Mouse (Mus musculus) forebrain, embryonic 13.5 days (tissue): ENCODE data around the gene Twf1. TPM values are rescaled to one million over a fixed set of nuclear protein-coding genes. Genes with fewer than 3 reads are reported as not detected.

Experiments
- ATAC-seq: fragments of 200-750 bp; cut with Nextera tagmentation; 2 replicates; pipeline ENCODE4 v1.8.0; 2017
- H3K27ac ChIP-seq: fragments of 300-500 bp; sonication (generic); 2 replicates; pipeline ENCODE4 v1.5.1; 2015; ENCODE audit warnings: inconsistent platforms, mild to moderate bottlenecking, moderate library complexity
- H3K27me3 ChIP-seq: fragments of 300-500 bp; sonication (generic); 2 replicates; pipeline ENCODE4 v1.6.1; 2015; ENCODE audit warnings: mild to moderate bottlenecking, inconsistent platforms
- H3K36me3 ChIP-seq: fragments of 300-500 bp; sonication (generic); 2 replicates; pipeline ENCODE4 v1.6.1; 2015; ENCODE audit warnings: mild to moderate bottlenecking, inconsistent platforms; ENCODE audit not compliant: poor library complexity, severe bottlenecking
- H3K4me1 ChIP-seq: fragments of 300-500 bp; sonication (generic); 2 replicates; pipeline ENCODE4 v1.6.1; 2015; ENCODE audit warnings: inconsistent platforms
- H3K4me2 ChIP-seq: fragments of 300-500 bp; sonication (generic); 2 replicates; pipeline ENCODE4 v1.6.1; 2015; ENCODE audit warnings: inconsistent platforms, mild to moderate bottlenecking, moderate library complexity
- H3K4me3 ChIP-seq: fragments of 300-500 bp; sonication (generic); 2 replicates; pipeline ENCODE4 v1.5.1; 2015; ENCODE audit warnings: mild to moderate bottlenecking, inconsistent platforms
- H3K9ac ChIP-seq: fragments of 300-500 bp; sonication (generic); 2 replicates; pipeline ENCODE4 v1.6.1; 2015; ENCODE audit warnings: mild to moderate bottlenecking, inconsistent platforms
- H3K9me3 ChIP-seq: fragments of 300-500 bp; sonication (generic); replicated peaks from 2 replicates; pipeline ENCODE4 v1.6.1; 2016; ENCODE audit warnings: inconsistent platforms
- WGBS: fragments of 180-500 bp; shearing (Covaris S2); methylation state at CpG from one replicate; pipeline ENCODE4 v1.1.7; 2015; 5-methylcytosine and 5-hydroxymethylcytosine counted together
- polyA plus RNA-seq: library from polyadenylated mRNA; unstranded; fragments of >200 nt; fragmentation: Nextera tagmentation; extraction: Ambion mirVana; gene quantifications from 2 replicates; pipeline ENCODE4 v1.2.1, GENCODE M21; 2015

The Twf1 gene
- polyA plus RNA-seq, 1 experiment from 2014 or later, result 112 TPM

GRCm38 (mm10) chr15:94535521-94535920 is 54.2 kb downstream of the Twf1 start:
- WGBS, result 92% methylated on average over 7 of the region's 7 CpGs
- H3K9ac ChIP-seq, result no peak overlapping the region
- no peak for ATAC-seq
- H3K27me3 ChIP-seq, result no peaks in the 10 kb centered on the region
- H3K27ac ChIP-seq, result no peak overlapping the region
- H3K4me3 ChIP-seq, result no peak overlapping the region
- no peaks in the 10 kb centered on the region for H3K4me1 ChIP-seq
- no peaks in the 10 kb centered on the region for H3K36me3 ChIP-seq
- H3K4me2 ChIP-seq, result no peak overlapping the region
- H3K9me3 ChIP-seq, result no peaks in the 10 kb centered on the region

GRCm38 (mm10) chr15:94532956-94533355 is 56.7 kb downstream of the Twf1 start:
- H3K36me3 ChIP-seq, result no peaks in the 10 kb centered on the region
- H3K9me3 ChIP-seq, result no peaks in the 10 kb centered on the region
- ATAC-seq, result no peak
- WGBS, result 75% methylated on average over 6 of the region's 6 CpGs
- no peak overlapping the region for H3K4me3 ChIP-seq
- no peak overlapping the region for H3K4me2 ChIP-seq
- H3K27ac ChIP-seq, result no peak overlapping the region
- no peaks in the 10 kb centered on the region for H3K27me3 ChIP-seq
- no peaks in the 10 kb centered on the region for H3K4me1 ChIP-seq
- no peak overlapping the region for H3K9ac ChIP-seq

GRCm38 (mm10) chr15:94532306-94532705 is 57.4 kb downstream of the Twf1 start:
- Histone ChIP-seq H3K27ac (no peak overlapping the region), H3K9ac (no peak overlapping the region), H3K4me3 (no peak overlapping the region), H3K36me3 (no peaks in the 10 kb centered on the region), H3K9me3 (no peaks in the 10 kb centered on the region), H3K27me3 (no peaks in the 10 kb centered on the region), H3K4me2 (no peak overlapping the region), H3K4me1 (no peaks in the 10 kb centered on the region)
- WGBS, result 88% methylated on average over 5 of the region's 5 CpGs
- no peak for ATAC-seq

- no peaks in the 10 kb centered on the region for H3K36me3 ChIP-seq
- no peak overlapping the region for H3K27ac ChIP-seq
- no peak overlapping the region for H3K9ac ChIP-seq
- H3K9me3 ChIP-seq, result no peaks in the 10 kb centered on the region
- H3K27me3 ChIP-seq, result no peaks in the 10 kb centered on the region
- no peak overlapping the region for H3K4me2 ChIP-seq
- no peak for ATAC-seq
- no peak overlapping the region for H3K4me3 ChIP-seq
- H3K4me1 ChIP-seq, result no peaks in the 10 kb centered on the region
- 85% methylated on average over 3 of the region's 3 CpGs for WGBS
Measured at GRCm38 (mm10) chr15:94530519-94530918, 59.2 kb downstream of the Twf1 start.

Other genes with a start within 250 kb of the Twf1 start
- 3.4 and 4.9 TPM in 2 replicates for gene Adamts20, start 124.5 kb downstream of the Twf1 start, polyA plus RNA-seq
- 5.5 and 6.8 TPM in 2 replicates for gene Pus7l, start 46.3 kb downstream of the Twf1 start, polyA plus RNA-seq
- gene Irak4, start 46.2 kb downstream of the Twf1 start, polyA plus RNA-seq, result 1.7 and 1.8 TPM in 2 replicates
- gene Tmem117, start 39.3 kb upstream of the Twf1 start, polyA plus RNA-seq, result 1.2 and 1.7 TPM in 2 replicates